Mouse (Mus musculus): ENCODE data around the gene Tor1aip2. TPM values are rescaled to one million over a fixed set of nuclear protein-coding genes. Genes with fewer than 3 reads are reported as not detected.
A peak's percentile ranks its signal among the peaks of the same experiment; 100 is the strongest.
"Not testable (repeated sequence)": the region's sequence is repeated elsewhere in the genome, so short reads cannot be mapped to it uniquely, and the experiment has no call there.

Tor1aip2 gene
- polyA plus RNA-seq, 1 experiment from 2014 or later: 124 TPM

GRCm38 (mm10) chr1:156035930-156036737, 931 bp downstream of the Tor1aip2 start, which contains the start of gene Tor1aip1:
Gene Tor1aip1 (minus strand): TSS chr1:156036480.
- ATAC-seq (replicated peaks; ENCODE audit: low FRiP score, low TSS enrichment, low read depth): peak; percentile 94
- peaks cover 21% of the 10 kb centered on the region for H3K36me3 ChIP-seq (ENCODE audit: control insufficient read depth, insufficient read depth, low read length)
- peak within 1 kb of the TSS; percentile 58 for H3K4me3 ChIP-seq (ENCODE audit: low read depth, low read length)
- H3K4me1 ChIP-seq (replicated peaks; ENCODE audit: control insufficient read depth, insufficient read depth, low read length): peaks cover 16% of the 10 kb centered on the region
- no peaks in the 10 kb centered on the region for H3K27me3 ChIP-seq (replicated peaks; ENCODE audit: control insufficient read depth, insufficient read depth, low read length)
- no peaks in the 10 kb centered on the region for H3K9me3 ChIP-seq (ENCODE audit: control insufficient read depth, low read length)
- WGBS: under 1% methylated on average over 58 of the region's 59 CpGs
- H3K9ac ChIP-seq (ENCODE audit: low read length): peak within 1 kb of the TSS; percentile 78
- peak within 1 kb of the TSS; percentile 99 for H3K27ac ChIP-seq (ENCODE audit: low read depth)
- peak; percentile 99 for DNase-seq (ENCODE audit: low spot score)
- peak within 1 kb of the TSS; percentile 87 for H3K4me2 ChIP-seq (ENCODE audit: low read length)

DNA sequence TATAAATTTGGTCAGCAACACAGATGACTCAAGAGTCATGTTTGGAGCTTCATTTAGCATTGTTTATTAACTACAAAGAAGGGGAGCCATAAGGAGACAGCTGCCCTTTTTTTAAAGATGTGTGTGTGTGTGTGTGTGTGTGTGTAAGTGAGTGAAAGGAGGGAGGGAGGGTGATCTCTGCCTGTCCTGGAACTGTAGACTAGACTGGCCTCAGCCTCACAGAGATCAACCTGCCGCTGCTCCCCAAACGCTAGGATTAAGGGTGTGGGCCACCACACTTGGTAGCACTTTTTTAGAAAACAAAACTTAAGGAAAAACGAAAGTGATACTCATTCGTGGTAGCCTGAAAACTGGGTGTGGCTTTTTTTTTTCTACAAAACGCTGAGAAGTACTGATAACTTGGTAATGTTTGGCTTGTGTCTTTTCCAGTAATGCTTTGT, 2.0 kb downstream of the Tor1aip2 start:
- 0 out of 2 replicates have a peak overlapping the region, but pooled peaks have one; percentile 38 for H3K27ac ChIP-seq (ENCODE audit: low read depth)
- DNase-seq (ENCODE audit: low spot score): no peak
- 35% methylated on average over 5 of the region's 5 CpGs for WGBS

GRCm38 (mm10) chr1:156039989-156040388, 4.8 kb downstream of the Tor1aip2 start:
- not testable (repeated sequence) for H3K27me3 ChIP-seq (replicated peaks; ENCODE audit: control insufficient read depth, insufficient read depth, low read length); H3K9ac ChIP-seq (ENCODE audit: low read length); H3K4me3 ChIP-seq (ENCODE audit: low read depth, low read length); DNase-seq (ENCODE audit: low spot score); H3K9me3 ChIP-seq (ENCODE audit: control insufficient read depth, low read length); ATAC-seq (replicated peaks; ENCODE audit: low FRiP score, low TSS enrichment, low read depth); H3K27ac ChIP-seq (ENCODE audit: low read depth); H3K4me2 ChIP-seq (ENCODE audit: low read length)
- H3K36me3 ChIP-seq (ENCODE audit: control insufficient read depth, insufficient read depth, low read length): peaks cover 22% of the 10 kb centered on the region; the same call in 1 of the 2 replicates
- 74% methylated on average over 7 of the region's 7 CpGs for WGBS
- peaks cover 28% of the 10 kb centered on the region for H3K4me1 ChIP-seq (replicated peaks; ENCODE audit: control insufficient read depth, insufficient read depth, low read length)

More for the DNA sequence above, 2.0 kb downstream of the Tor1aip2 start:
- no peak for ATAC-seq (replicated peaks; ENCODE audit: low FRiP score, low TSS enrichment, low read depth)
- H3K4me2 ChIP-seq (ENCODE audit: low read length): peak overlapping the region; percentile 62
- H3K4me3 ChIP-seq (ENCODE audit: low read depth, low read length): peak overlapping the region; percentile 58
- H3K27me3 ChIP-seq (replicated peaks; ENCODE audit: control insufficient read depth, insufficient read depth, low read length): no peaks in the 10 kb centered on the region
- no peaks in the 10 kb centered on the region for H3K9me3 ChIP-seq (ENCODE audit: control insufficient read depth, low read length)
- H3K9ac ChIP-seq (ENCODE audit: low read length): no peak overlapping the region
- H3K4me1 ChIP-seq (replicated peaks; ENCODE audit: control insufficient read depth, insufficient read depth, low read length): peaks cover 23% of the 10 kb centered on the region
- peaks cover 13% of the 10 kb centered on the region for H3K36me3 ChIP-seq (ENCODE audit: control insufficient read depth, insufficient read depth, low read length)

- Histone ChIP-seq H3K9ac (ENCODE audit: low read length) (peak overlapping the region; percentile 68), H3K4me1 (replicated peaks; ENCODE audit: control insufficient read depth, insufficient read depth, low read length) (peaks cover 28% of the 10 kb centered on the region), H3K4me3 (ENCODE audit: low read depth, low read length) (peak overlapping the region; percentile 87), H3K4me2 (ENCODE audit: low read length) (peak overlapping the region; percentile 85), H3K27me3 (replicated peaks; ENCODE audit: control insufficient read depth, insufficient read depth, low read length) (no peaks in the 10 kb centered on the region), H3K36me3 (ENCODE audit: control insufficient read depth, insufficient read depth, low read length) (peaks cover 26% of the 10 kb centered on the region; the same call in 1 of the 2 replicates), H3K27ac (ENCODE audit: low read depth) (peak overlapping the region; percentile 49), H3K9me3 (ENCODE audit: control insufficient read depth, low read length) (no peaks in the 10 kb centered on the region)
- peak; percentile 81 for ATAC-seq (replicated peaks; ENCODE audit: low FRiP score, low TSS enrichment, low read depth)
- DNase-seq (ENCODE audit: low spot score): peak; percentile 90
- WGBS: 2% methylated on average over 22 of the region's 22 CpGs
These were observed 5.7 kb downstream of the Tor1aip2 start for GRCm38 (mm10) chr1:156040731-156041401.

DNA sequence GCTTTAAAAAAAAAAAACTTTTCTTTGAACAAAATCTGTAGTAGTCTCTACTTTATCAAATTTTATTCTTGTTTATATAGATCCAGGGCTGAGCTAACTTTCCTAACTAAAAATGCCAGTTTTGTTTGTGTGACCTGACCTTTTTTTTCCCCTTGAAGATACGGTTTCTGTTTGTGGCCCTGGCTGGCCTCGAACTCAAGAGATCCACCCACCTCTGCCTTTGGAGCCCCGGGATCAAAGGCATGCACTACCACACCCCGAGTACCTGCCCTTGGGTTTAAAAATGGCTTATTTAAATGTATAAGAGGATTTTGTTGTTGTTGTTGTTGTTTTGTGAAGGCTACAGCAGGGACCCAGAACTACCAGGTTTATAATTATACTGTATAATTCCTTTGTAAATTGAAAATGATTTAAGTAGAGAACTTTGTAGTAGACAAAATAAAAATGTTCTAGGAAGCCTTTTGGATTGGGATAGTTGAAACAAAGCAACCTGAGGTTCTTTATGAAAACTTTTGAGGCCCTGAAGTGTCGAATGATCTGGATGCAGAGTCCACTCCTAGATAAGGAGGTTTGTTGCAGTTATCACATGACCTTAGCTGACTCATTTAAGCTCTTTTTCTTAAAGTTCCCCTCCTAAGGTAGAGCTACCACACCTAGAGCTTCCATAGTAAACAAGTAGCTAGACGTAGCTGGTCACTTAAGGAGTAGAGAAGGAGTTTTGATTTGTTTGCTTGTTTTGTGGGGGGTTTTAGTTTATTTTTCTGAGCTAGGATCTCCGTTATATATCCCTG, 6.4 kb downstream of the Tor1aip2 start:
- H3K4me2 ChIP-seq (ENCODE audit: low read length): peak overlapping the region; percentile 85
- no peak overlapping the region for H3K27ac ChIP-seq (ENCODE audit: low read depth)
- peak overlapping the region; percentile 68 for H3K9ac ChIP-seq (ENCODE audit: low read length)
- DNase-seq (ENCODE audit: low spot score) (no peak), ATAC-seq (replicated peaks; ENCODE audit: low FRiP score, low TSS enrichment, low read depth) (no peak)
- 29% methylated on average over 7 of the region's 7 CpGs for WGBS
- no peaks in the 10 kb centered on the region for H3K9me3 ChIP-seq (ENCODE audit: control insufficient read depth, low read length)
- H3K36me3 ChIP-seq (ENCODE audit: control insufficient read depth, insufficient read depth, low read length): peaks cover 33% of the 10 kb centered on the region; the same call in 1 of the 2 replicates
- no peaks in the 10 kb centered on the region for H3K27me3 ChIP-seq (replicated peaks; ENCODE audit: control insufficient read depth, insufficient read depth, low read length)
- H3K4me1 ChIP-seq (replicated peaks; ENCODE audit: control insufficient read depth, insufficient read depth, low read length): peaks cover 28% of the 10 kb centered on the region
- H3K4me3 ChIP-seq (ENCODE audit: low read depth, low read length): peak overlapping the region; percentile 87

DNA sequence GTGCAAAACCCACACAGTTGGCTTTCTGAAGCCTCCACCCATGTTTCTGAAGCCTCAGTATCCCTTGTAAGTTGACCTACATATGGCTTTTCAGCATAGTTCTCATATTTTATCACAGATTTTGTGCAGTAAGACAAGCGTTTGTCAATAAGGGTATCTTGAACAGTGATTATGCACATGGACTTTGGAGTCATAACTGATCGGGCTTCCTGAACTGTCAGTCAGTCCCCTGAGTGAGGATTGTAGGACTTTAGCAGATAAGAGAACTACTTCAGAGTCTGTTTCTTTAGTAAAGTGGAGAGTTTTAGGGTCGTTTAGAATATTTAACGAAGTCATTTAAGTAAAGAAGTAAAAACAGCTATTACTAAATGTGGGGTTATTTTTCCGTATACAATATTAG, 7.3 kb downstream of the Tor1aip2 start:
- Histone ChIP-seq H3K4me1 (replicated peaks; ENCODE audit: control insufficient read depth, insufficient read depth, low read length) (peaks cover 22% of the 10 kb centered on the region), H3K27me3 (replicated peaks; ENCODE audit: control insufficient read depth, insufficient read depth, low read length) (no peaks in the 10 kb centered on the region), H3K9me3 (ENCODE audit: control insufficient read depth, low read length) (no peaks in the 10 kb centered on the region), H3K4me2 (ENCODE audit: low read length) (peak overlapping the region; percentile 85), H3K27ac (ENCODE audit: low read depth) (no peak overlapping the region), H3K9ac (ENCODE audit: low read length) (no peak overlapping the region), H3K4me3 (ENCODE audit: low read depth, low read length) (peak overlapping the region; percentile 87), H3K36me3 (ENCODE audit: control insufficient read depth, insufficient read depth, low read length) (peaks cover 41% of the 10 kb centered on the region)
- ATAC-seq (replicated peaks; ENCODE audit: low FRiP score, low TSS enrichment, low read depth): no peak
- 72% methylated on average over 5 of the region's 5 CpGs for WGBS
- no peak for DNase-seq (ENCODE audit: low spot score)

- ATAC-seq (replicated peaks; ENCODE audit: low FRiP score, low TSS enrichment, low read depth): no peak
- Histone ChIP-seq H3K36me3 (ENCODE audit: control insufficient read depth, insufficient read depth, low read length) (peaks cover 46% of the 10 kb centered on the region), H3K9ac (ENCODE audit: low read length) (no peak overlapping the region), H3K4me2 (ENCODE audit: low read length) (peak overlapping the region; percentile 85), H3K27ac (ENCODE audit: low read depth) (no peak overlapping the region), H3K4me1 (replicated peaks; ENCODE audit: control insufficient read depth, insufficient read depth, low read length) (peaks cover 21% of the 10 kb centered on the region), H3K27me3 (replicated peaks; ENCODE audit: control insufficient read depth, insufficient read depth, low read length) (no peaks in the 10 kb centered on the region), H3K9me3 (ENCODE audit: control insufficient read depth, low read length) (no peaks in the 10 kb centered on the region), H3K4me3 (ENCODE audit: low read depth, low read length) (no peak overlapping the region)
- peak; percentile 68 for DNase-seq (ENCODE audit: low spot score)
- WGBS: 16% methylated on average over 4 of the region's 4 CpGs
These were observed 7.8 kb downstream of the Tor1aip2 start for GRCm38 (mm10) chr1:156043027-156043426.

DNA sequence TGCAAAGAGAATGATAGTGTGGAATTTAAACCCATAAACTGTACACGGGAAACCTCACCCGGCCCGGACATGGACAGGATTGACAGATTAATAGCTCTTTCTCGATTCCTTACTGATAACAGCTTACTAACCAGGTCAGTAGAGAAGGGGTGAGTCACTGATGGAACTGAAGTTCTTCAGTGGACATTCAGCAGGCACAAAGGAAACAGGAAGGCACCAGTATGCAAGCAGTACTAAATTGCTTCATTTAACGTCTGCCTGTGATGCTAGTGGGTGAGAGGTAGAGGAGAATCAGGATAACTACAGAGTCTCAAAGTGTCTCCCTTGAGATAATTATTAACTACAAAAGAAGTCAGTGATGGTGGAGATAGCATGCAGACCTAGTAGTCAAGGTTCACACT, 9.0 kb downstream of the Tor1aip2 start:
- H3K27ac ChIP-seq (ENCODE audit: low read depth): no peak overlapping the region
- H3K9ac ChIP-seq (ENCODE audit: low read length): no peak overlapping the region
- 55% methylated on average over 5 of the region's 5 CpGs for WGBS
- no peak overlapping the region for H3K4me2 ChIP-seq (ENCODE audit: low read length)
- no peaks in the 10 kb centered on the region for H3K27me3 ChIP-seq (replicated peaks; ENCODE audit: control insufficient read depth, insufficient read depth, low read length)
- ATAC-seq (replicated peaks; ENCODE audit: low FRiP score, low TSS enrichment, low read depth) (0 out of 2 replicates have a peak, but pooled peaks have one; percentile 14), DNase-seq (ENCODE audit: low spot score) (no peak)
- no peak overlapping the region for H3K4me3 ChIP-seq (ENCODE audit: low read depth, low read length)
- H3K4me1 ChIP-seq (replicated peaks; ENCODE audit: control insufficient read depth, insufficient read depth, low read length): peaks cover 21% of the 10 kb centered on the region
- H3K36me3 ChIP-seq (ENCODE audit: control insufficient read depth, insufficient read depth, low read length): peaks cover 57% of the 10 kb centered on the region
- H3K9me3 ChIP-seq (ENCODE audit: control insufficient read depth, low read length): no peaks in the 10 kb centered on the region

Data from intestine, embryonic 14.5 days (tissue).